Mouse (Mus musculus) CH12.LX (cell line): Measurements from ENCODE around the gene Qk. TPM values are rescaled to one million over a fixed set of nuclear protein-coding genes. Genes with fewer than 3 reads are reported as not detected.

Experiments
- DNase-seq: peaks from one replicate; pipeline ENCODE4 v3.0.0-alpha.2; 2013; ENCODE audit errors: extremely low read depth
- H3K27ac ChIP-seq: 2 replicates; pipeline ENCODE4 v1.5.1; 2012; ENCODE audit warnings: low read depth, mild to moderate bottlenecking, control low read depth, moderate library complexity; ENCODE audit not compliant: insufficient read depth
- H3K27me3 ChIP-seq: replicated peaks from 2 replicates; pipeline ENCODE3; 2012; ENCODE audit warnings: inconsistent platforms
- H3K36me3 ChIP-seq, 2 experiments: replicated peaks in 1 of 2; 2 replicates each; pipeline versions ENCODE3 to v1.6.1; 2012; ENCODE audit warnings: inconsistent platforms in 1 of 2, low read length in 1 of 2, mild to moderate bottlenecking in 1 of 2, mixed read lengths in 1 of 2, moderate library complexity in 1 of 2; ENCODE audit not compliant: control insufficient read depth in 1 of 2, insufficient read depth in 1 of 2
- H3K4me1 ChIP-seq, 2 experiments: 2 replicates each; pipeline ENCODE4 v1.6.1; 2012; ENCODE audit warnings: inconsistent platforms in 1 of 2, moderate library complexity in 1 of 2; ENCODE audit not compliant: insufficient read depth in 2 of 2, control insufficient read depth in 1 of 2
- H3K4me2 ChIP-seq: 2 replicates; pipeline ENCODE4 v1.6.1; 2012; ENCODE audit warnings: low read depth, mild to moderate bottlenecking, control low read depth; ENCODE audit not compliant: poor library complexity, insufficient read depth, severe bottlenecking
- H3K4me3 ChIP-seq, 3 experiments: fragments of 150-350 bp in 1 of 3; sonication (generic) in 1 of 3; replicated peaks in 1 of 3; 2 replicates each; pipeline versions ENCODE3 to v1.5.1; 2011 to 2012; ENCODE audit warnings: low read depth in 2 of 3, low read length in 2 of 3, mild to moderate bottlenecking in 2 of 3, moderate library complexity in 2 of 3, control low read depth in 1 of 3, improper control_type of control experiment in 1 of 3, inconsistent platforms in 1 of 3, mixed read lengths in 1 of 3; ENCODE audit not compliant: poor library complexity in 1 of 3
- H3K79me2 ChIP-seq: replicated peaks from 2 replicates; pipeline ENCODE4 v1.6.1; 2012; ENCODE audit warnings: mild to moderate bottlenecking, moderate library complexity; ENCODE audit not compliant: control insufficient read depth, poor library complexity, insufficient read depth, severe bottlenecking; ENCODE audit errors: extremely low read depth
- H3K9ac ChIP-seq: 2 replicates; pipeline ENCODE4 v1.6.1; 2012; ENCODE audit warnings: low read depth, mild to moderate bottlenecking, control low read depth, moderate library complexity; ENCODE audit not compliant: insufficient read depth
- H3K9me3 ChIP-seq: replicated peaks from 2 replicates; pipeline ENCODE3; 2012; ENCODE audit warnings: low read length, inconsistent platforms, mixed read lengths
- CHD1 ChIP-seq: IDR thresholded peaks from 2 replicates; pipeline ENCODE4 v1.6.1; 2012; ENCODE audit warnings: low read depth, low read length, improper control_type of control experiment, inconsistent platforms
- CHD2 ChIP-seq: IDR thresholded peaks from 2 replicates; pipeline ENCODE4 v1.6.1; 2011; ENCODE audit warnings: low read length, improper control_type of control experiment
- CTCF ChIP-seq, 2 experiments: IDR thresholded peaks in 1 of 2; conservative IDR thresholded peaks in 1 of 2; 2 replicates each; pipeline ENCODE4 v1.5.1; 2011 to 2012; ENCODE audit warnings: low read depth in 2 of 2, low read length in 2 of 2, improper control_type of control experiment in 1 of 2, inconsistent platforms in 1 of 2, mild to moderate bottlenecking in 1 of 2, moderate library complexity in 1 of 2
- E2F4 ChIP-seq: IDR thresholded peaks from 2 replicates; pipeline ENCODE4 v1.6.1; 2011; ENCODE audit warnings: low read depth, low read length, improper control_type of control experiment; ENCODE audit not compliant: insufficient replicate concordance
- ELF1 ChIP-seq: IDR thresholded peaks from 2 replicates; pipeline ENCODE4 v1.6.1; 2014; ENCODE audit warnings: low read depth, mild to moderate bottlenecking, inconsistent platforms, low read length, improper control_type of control experiment
- ETS1 ChIP-seq: conservative IDR thresholded peaks from 2 replicates; pipeline ENCODE4 v1.6.1; 2012; ENCODE audit warnings: low read depth, mild to moderate bottlenecking, inconsistent platforms, low read length, improper control_type of control experiment, moderate library complexity
- GABPA ChIP-seq: IDR thresholded peaks from 2 replicates; pipeline ENCODE4 v1.6.1; 2012; ENCODE audit warnings: low read depth, low read length, improper control_type of control experiment, inconsistent platforms; ENCODE audit not compliant: insufficient replicate concordance
- JUN ChIP-seq: IDR thresholded peaks from 2 replicates; pipeline ENCODE4 v1.6.1; 2011; ENCODE audit warnings: low read depth, mild to moderate bottlenecking, low read length, improper control_type of control experiment, moderate library complexity; ENCODE audit not compliant: insufficient read depth
- MAFK ChIP-seq: IDR thresholded peaks from 2 replicates; pipeline ENCODE4 v1.6.1; 2011; ENCODE audit warnings: low read length, improper control_type of control experiment; ENCODE audit not compliant: insufficient replicate concordance
- MYC ChIP-seq: IDR thresholded peaks from 2 replicates; pipeline ENCODE4 v1.6.1; 2011; ENCODE audit warnings: low read depth, mild to moderate bottlenecking, improper control_type of control experiment, low read length
- NRF1 ChIP-seq: IDR thresholded peaks from 2 replicates; pipeline ENCODE4 v1.6.1; 2014; ENCODE audit warnings: low read depth, mild to moderate bottlenecking, inconsistent platforms, low read length, improper control_type of control experiment, moderate library complexity
- PAX5 ChIP-seq: IDR thresholded peaks from 2 replicates; pipeline ENCODE4 v1.6.1; 2012; ENCODE audit warnings: low read length, inconsistent platforms, mixed read lengths
- POLR2A ChIP-seq: IDR thresholded peaks from 2 replicates; pipeline ENCODE4 v1.6.1; 2011; ENCODE audit warnings: low read depth, mild to moderate bottlenecking, improper control_type of control experiment, low read length
- POLR2AphosphoS2 ChIP-seq: IDR thresholded peaks from 2 replicates; pipeline ENCODE4 v1.6.1; 2011; ENCODE audit warnings: low read depth, low read length, improper control_type of control experiment
- RAD21 ChIP-seq: IDR thresholded peaks from 2 replicates; pipeline ENCODE4 v1.6.1; 2011; ENCODE audit warnings: low read depth, mild to moderate bottlenecking, low read length, improper control_type of control experiment, moderate library complexity
- RCOR1 ChIP-seq: conservative IDR thresholded peaks from 2 replicates; pipeline ENCODE4 v1.6.1; 2012; ENCODE audit warnings: low read depth, mild to moderate bottlenecking, inconsistent platforms, low read length, improper control_type of control experiment
- SMC3 ChIP-seq: IDR thresholded peaks from 2 replicates; pipeline ENCODE4 v1.6.1; 2011; ENCODE audit warnings: low read depth, low read length, improper control_type of control experiment
- TBP ChIP-seq: conservative IDR thresholded peaks from 2 replicates; pipeline ENCODE4 v1.6.1; 2011; ENCODE audit warnings: low read depth, low read length, improper control_type of control experiment
- USF1 ChIP-seq: IDR thresholded peaks from 2 replicates; pipeline ENCODE4 v1.6.1; 2014; ENCODE audit warnings: low read depth, mild to moderate bottlenecking, inconsistent platforms, low read length, improper control_type of control experiment
- ZC3H11A ChIP-seq: IDR thresholded peaks from 2 replicates; pipeline ENCODE4 v1.6.1; 2012; ENCODE audit warnings: low read depth, mild to moderate bottlenecking, inconsistent platforms, low read length, improper control_type of control experiment
- ZKSCAN1 ChIP-seq: IDR thresholded peaks from 2 replicates; pipeline ENCODE4 v1.6.1; 2012; ENCODE audit warnings: low read depth, inconsistent platforms, low read length, improper control_type of control experiment, borderline replicate concordance
- ZMIZ1 ChIP-seq: IDR thresholded peaks from 2 replicates; pipeline ENCODE4 v1.6.1; 2012; ENCODE audit warnings: low read depth, mild to moderate bottlenecking, inconsistent platforms, low read length, improper control_type of control experiment
- ZNF384 ChIP-seq: IDR thresholded peaks from 2 replicates; pipeline ENCODE4 v1.6.1; 2012; ENCODE audit warnings: low read depth, low read length, improper control_type of control experiment, inconsistent platforms
- dilution Hi-C: fragments of 300-500 bp; cut with MboI; formaldehyde crosslinking; loops from 2 replicates; pipeline ENCODE4 v1.14.3; 2020; ENCODE audit warnings: low sequenced_read_pairs; ENCODE audit not compliant: extremely low pct_unique_long_range_greater_than_20kb, extremely low pct_ligation_motif_present
- in situ Hi-C: fragments of 300-500 bp; cut with MboI; formaldehyde crosslinking; loops from 3 replicates; pipeline ENCODE4 v1.14.3; 2019; ENCODE audit warnings: low sequenced_read_pairs, low pct_ligation_motif_present, low pct_unique_long_range_greater_than_20kb, mixed read lengths
- polyA plus RNA-seq: library from polyadenylated mRNA; unstranded; fragments of >175 nt; gene quantifications from 2 replicates; pipeline ENCODE4 v1.2.1, GENCODE M21; 2012; ENCODE audit warnings: low read depth; ENCODE audit not compliant: insufficient read length
- total RNA-seq, 2 experiments: library from RNA; depleted of rRNA; stranded (reverse); fragments of 300-350 nt in 1 of 2; fragments of >200 nt in 1 of 2; gene quantifications; 2 replicates each; pipeline ENCODE4 v1.2.3; 2012 to 2014

Qk gene
- total and polyA plus RNA-seq, 3 experiments = 22.2 to 51.4 (median 29.3) TPM

- Histone ChIP-seq H3K9ac (no peak overlapping the region), H3K27ac (no peak overlapping the region), H3K27me3 (no peaks in the 10 kb centered on the region), H3K4me3 (no peak overlapping the region), H3K36me3 (peaks cover 0 to 5% of the 10 kb centered on the region in 2 experiments), H3K9me3 (no peaks in the 10 kb centered on the region), H3K4me2 (no peak overlapping the region), H3K4me1 (0 out of 4 replicates have a peak, but pooled peaks cover 0 to 5% of the 10 kb centered on the region in 2 experiments), H3K79me2 (peaks cover 2% of the 10 kb centered on the region; the same call in 1 of the 2 replicates)
- dilution Hi-C loops = no loop called here
- in situ Hi-C loops = no loop called here
- TF ChIP-seq ZNF384 (no peak), POLR2AphosphoS2 (no peak)
- DNase-seq = no peak
Measured at GRCm38 (mm10) chr17:10251252-10251958, 68.2 kb downstream of the Qk start.

- in situ Hi-C loops = no loop called here
- no peaks in the 10 kb centered on the region for H3K79me2 ChIP-seq
- no peak for DNase-seq
Measured at GRCm38 (mm10) chr17:10240081-10240480, 79.6 kb downstream of the Qk start.

GRCm38 (mm10) chr17:10236595-10236994 is 83.1 kb downstream of the Qk start:
- no peaks in the 10 kb centered on the region for H3K27me3 ChIP-seq
- no peaks in the 10 kb centered on the region for H3K79me2 ChIP-seq
- TF ChIP-seq TBP = no peak
- no peak for TF ChIP-seq MYC
- TF ChIP-seq ELF1 = no peak
- no peak for TF ChIP-seq POLR2A
- TF ChIP-seq NRF1 = no peak
- TF ChIP-seq CHD2 = no peak
- TF ChIP-seq CTCF (conservative IDR thresholded peaks at IDR 0.05 in 1 of 2, IDR thresholded peaks at IDR 0.05 in 1 of 2; ENCODE audit: low read depth in 2 of 2, low read length in 2 of 2) = no peak
- no peak for TF ChIP-seq MAFK
- TF ChIP-seq ZMIZ1 = no peak
- TF ChIP-seq CHD1 = no peak
- no peak for TF ChIP-seq PAX5
- no peak for TF ChIP-seq ETS1
- H3K4me2 ChIP-seq = no peak overlapping the region
- no peak overlapping the region for H3K9ac ChIP-seq
- H3K9me3 ChIP-seq = no peaks in the 10 kb centered on the region
- dilution Hi-C loops (no loop called here), in situ Hi-C loops (no loop called here)
- no peak overlapping the region for H3K4me3 ChIP-seq
- H3K4me1 ChIP-seq = peaks cover 0 to 5% of the 10 kb centered on the region in 2 experiments; a peak in 1 of 4 replicates
- peaks cover 0 to 6% of the 10 kb centered on the region in 2 experiments for H3K36me3 ChIP-seq
- no peak for DNase-seq
- H3K27ac ChIP-seq = no peak overlapping the region

More at GRCm38 (mm10) chr17:10240081-10240480, 79.6 kb downstream of the Qk start:
- TF ChIP-seq RCOR1 = no peak
- TF ChIP-seq ZNF384 = no peak
- no peak for TF ChIP-seq POLR2AphosphoS2
- TF ChIP-seq ZKSCAN1 = no peak
- TF ChIP-seq GABPA = no peak
- TF ChIP-seq ETS1 = no peak
- no peak for TF ChIP-seq CHD2
- TF ChIP-seq CTCF (conservative IDR thresholded peaks at IDR 0.05 in 1 of 2, IDR thresholded peaks at IDR 0.05 in 1 of 2; ENCODE audit: low read depth in 2 of 2, low read length in 2 of 2) = no peak
- no peak for TF ChIP-seq USF1
- TF ChIP-seq RAD21 = no peak
- no peak for TF ChIP-seq E2F4
- TF ChIP-seq NRF1 = no peak
- TF ChIP-seq ZC3H11A = no peak
- TF ChIP-seq SMC3 = no peak
- no peak for TF ChIP-seq JUN
- TF ChIP-seq, all 38 proteins: peak for 0
- Histone ChIP-seq H3K4me3 (no peak overlapping the region), H3K27me3 (no peaks in the 10 kb centered on the region), H3K36me3 (peaks cover 0 to 5% of the 10 kb centered on the region in 2 experiments), H3K27ac (no peak overlapping the region), H3K9ac (no peak overlapping the region), H3K4me1 (peaks cover 0 to 4% of the 10 kb centered on the region in 2 experiments; a peak in 1 of 4 replicates), H3K4me2 (no peak overlapping the region), H3K9me3 (no peaks in the 10 kb centered on the region)
- dilution Hi-C loops = no loop called here
